Mouse (Mus musculus) mouse embryonic stem cell (cell line): ENCODE data around the gene Olfr456.
"Not testable (repeated sequence)": the region's sequence is repeated elsewhere in the genome, so short reads cannot be mapped to it uniquely, and the experiment has no call there.

ENCODE experiments used
- in situ Hi-C, 2 experiments: fragments of 300-500 bp; cut with MboI; formaldehyde crosslinking; loops; 1 replicate in 1 of 2; 3 replicates in 1 of 2; pipeline ENCODE4 v1.14.3; 2019 to 2020; ENCODE audit warnings: low sequenced_read_pairs in 2 of 2, low pct_unique_long_range_greater_than_20kb in 1 of 2, mixed read lengths in 1 of 2; ENCODE audit not compliant: unreplicated experiment in 1 of 2

The Olfr456 gene

DNA sequence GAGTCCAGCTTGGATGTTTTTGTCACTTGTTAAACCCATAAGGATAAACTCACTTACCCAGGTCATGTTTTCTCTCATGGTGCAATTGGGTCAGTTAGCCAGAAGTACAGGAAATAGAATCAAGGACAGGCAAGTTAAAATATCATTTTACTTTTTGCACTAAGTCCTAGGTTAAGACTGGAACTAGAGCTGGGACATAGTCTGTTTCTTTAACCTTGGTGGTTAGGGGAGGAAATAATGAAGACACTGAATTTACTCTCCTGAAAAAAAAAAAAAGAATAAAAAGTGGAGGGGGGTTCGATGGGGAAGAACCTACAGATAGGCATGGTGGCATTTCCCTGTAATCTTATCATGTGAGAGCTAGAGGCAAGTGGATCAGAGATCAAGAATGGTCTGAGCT lies at the start of gene Olfr456:
Gene Olfr456, minus strand, starts transcription at position 101 of the 400 bp plus-strand sequence.
- in situ Hi-C loops = no loop called here

DNA sequence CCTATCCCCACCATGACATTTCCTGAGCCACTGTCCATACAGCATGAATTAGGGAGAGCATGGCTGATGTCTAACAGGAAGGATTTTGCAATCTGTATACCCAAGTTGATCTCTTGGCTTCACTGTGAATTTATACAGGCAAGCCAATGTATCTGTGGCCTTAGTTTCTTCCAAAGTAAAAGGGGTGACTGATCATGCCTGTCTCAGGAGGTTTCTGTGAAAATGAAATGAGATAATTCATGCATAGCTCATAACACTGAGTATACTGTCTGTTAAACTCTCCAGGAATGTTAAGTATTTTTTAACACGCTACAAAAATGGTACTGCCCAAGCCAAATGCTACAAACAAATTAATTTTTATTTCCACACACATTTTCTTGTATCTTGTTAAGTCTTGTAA lies 26.4 kb upstream of the Olfr456 start:
- in situ Hi-C loops = no loop called here

DNA sequence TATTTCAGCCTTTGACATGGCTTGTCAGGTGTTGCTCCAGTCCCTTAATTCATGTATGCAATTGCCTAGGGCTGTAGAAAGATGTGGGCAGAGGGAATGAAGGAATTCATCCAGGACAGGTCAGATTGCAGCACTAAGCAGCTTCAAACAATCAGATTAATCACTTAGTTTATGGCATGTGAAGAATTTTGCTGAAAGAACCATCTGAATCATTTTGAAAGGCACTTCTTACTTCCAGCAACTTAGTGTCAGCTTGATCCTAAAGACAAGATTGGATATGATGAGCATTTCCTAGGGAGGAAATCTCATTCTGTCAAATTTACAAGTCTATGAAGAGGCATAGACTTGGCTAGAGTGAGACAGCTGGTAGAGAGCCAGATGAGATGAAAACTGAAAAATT lies 22.3 kb upstream of the Olfr456 start:
- in situ Hi-C loops = no loop called here

DNA sequence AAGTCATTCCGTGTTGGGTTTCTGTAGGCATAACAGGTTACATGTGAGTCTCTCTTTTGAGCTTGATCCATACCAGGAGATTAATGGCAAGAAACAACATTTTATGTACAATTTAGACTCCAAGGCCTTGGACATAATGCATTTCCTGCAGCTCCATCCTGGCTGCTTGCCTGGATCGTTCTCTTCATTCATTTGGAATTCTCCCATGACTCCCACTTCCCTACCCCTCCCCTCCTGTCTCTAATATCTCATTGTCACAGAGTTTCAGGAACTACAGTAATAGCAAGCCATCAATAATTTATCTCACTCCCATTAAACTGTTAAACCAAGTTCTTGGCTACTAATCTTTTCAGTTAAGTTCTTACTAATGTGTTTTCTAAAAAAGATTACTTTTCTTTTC lies 16.5 kb upstream of the Olfr456 start:
- in situ Hi-C loops = no loop called here

DNA sequence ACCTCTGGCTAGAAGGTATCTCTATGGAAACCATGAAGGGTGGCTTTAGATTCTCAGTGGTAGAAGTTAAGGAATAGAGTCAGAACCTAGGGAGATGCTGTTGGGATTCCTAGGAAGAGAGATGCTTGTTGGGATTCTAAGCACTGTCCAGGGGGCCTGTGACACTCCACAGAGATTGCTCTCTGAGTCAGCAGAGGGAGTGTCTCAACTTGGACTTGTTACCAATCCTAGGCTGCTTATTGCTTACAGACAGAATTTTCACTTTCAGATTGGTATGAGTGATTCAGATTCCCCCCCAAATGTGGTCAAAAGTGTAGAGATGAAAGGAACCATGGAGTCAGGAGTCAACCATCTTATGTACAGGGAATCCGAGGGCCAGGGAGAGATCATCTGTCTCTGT lies 2.7 kb upstream of the Olfr456 start:
- in situ Hi-C loops = no loop called here

DNA sequence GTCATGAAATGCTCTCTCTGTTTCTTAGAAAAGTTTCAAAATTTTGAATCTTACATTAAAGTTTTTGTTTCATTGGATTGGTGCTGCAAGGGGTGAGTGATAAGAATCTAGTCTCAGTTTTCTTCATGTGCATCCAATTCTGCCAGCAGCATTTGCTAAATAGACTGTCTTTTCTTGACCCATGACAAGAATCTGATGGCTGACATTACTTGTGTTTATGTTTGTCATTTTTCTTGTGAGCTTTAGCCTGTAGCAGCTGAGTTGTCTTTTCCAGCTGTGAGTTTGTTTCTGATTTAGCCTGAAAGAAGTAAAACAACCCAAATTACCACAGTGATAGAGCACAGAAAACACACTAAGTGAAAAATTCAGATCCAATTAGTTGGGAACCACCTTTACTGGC lies 2.4 kb downstream of the Olfr456 start:
- in situ Hi-C loops = no loop called here

DNA sequence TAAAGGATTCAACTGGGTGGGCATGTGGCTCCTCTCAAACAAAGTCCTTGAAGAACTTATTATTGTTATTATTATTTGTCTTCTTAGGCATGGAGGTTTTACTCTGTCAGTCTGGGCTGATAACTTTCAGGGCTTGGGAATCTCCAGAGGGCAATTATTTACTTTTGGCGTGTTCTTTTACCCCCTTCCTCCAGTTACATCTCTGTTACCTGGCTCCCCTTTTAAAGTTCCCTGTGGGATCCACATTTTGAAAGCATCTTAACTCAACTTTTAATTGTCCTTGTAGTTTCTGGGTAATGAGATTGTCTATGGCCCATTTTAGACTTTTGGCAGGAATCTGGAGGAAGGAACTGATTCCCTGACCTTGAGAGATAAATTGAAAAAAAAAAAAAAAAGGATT lies 10.8 kb downstream of the Olfr456 start, which contains the start of gene Olfr457:
Gene Olfr457, minus strand, starts transcription at position 101 of the 400 bp plus-strand sequence.
- in situ Hi-C loops = no loop called here

DNA sequence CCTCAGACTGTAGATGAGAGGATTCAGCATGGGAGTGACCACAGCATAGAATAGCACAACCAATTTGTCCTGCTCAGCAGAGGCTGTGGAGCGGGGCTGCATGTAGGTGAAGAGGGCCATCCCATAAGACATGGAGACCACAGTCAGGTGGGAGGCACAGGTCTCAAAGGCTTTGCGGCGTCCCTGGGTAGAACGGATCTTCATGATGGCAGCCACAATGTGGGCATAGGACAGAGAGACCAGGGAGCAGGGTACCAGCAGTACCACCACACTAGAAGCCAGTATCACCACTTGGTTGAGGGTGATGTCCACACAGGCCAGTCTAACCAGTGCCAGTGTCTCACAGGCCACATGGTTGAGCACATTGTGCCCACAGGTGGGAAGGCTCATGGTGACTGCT lies 15.7 kb downstream of the Olfr456 start:
- in situ Hi-C loops = not testable (repeated sequence)

DNA sequence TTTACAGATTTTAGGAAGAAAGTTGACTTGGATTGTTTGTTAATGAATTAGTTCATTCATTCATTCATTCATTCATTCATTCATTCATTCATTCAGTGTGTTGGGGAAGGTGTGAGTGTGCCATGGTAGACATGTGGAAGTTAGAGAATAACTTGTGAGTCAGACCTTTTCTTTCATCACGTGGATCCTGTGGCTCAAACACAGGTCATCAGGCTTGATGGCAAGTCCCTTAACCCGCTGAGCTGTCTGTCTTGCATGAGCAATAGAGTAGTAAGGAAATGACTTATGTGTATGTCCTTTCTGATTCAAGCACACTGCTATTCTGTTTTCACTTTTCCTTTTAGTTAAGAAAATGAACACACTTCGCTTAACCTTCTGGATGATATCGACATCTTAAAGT lies 16.5 kb downstream of the Olfr456 start:
- in situ Hi-C loops = no loop called here

DNA sequence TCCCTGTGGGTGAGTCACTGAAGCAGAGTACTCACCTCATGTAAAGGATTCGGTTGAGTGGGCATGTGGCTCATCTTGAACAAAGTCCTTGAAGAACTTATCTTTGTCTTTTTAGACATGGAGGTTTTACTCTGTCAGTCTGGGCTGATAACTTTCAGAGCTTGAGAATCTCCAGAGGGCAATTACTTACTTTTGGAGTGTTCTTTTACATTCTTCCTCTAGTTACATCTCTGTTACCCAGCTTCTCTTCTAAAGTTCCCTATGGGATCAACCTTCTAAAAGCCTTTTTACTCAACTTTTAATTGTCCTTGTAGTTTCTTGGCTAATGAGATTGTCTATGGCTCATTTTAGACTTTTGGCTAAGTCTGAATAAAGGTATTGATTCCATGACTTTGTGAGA lies 21.9 kb downstream of the Olfr456 start, which contains the start of gene Olfr458:
Gene Olfr458, minus strand, starts transcription at position 101 of the 400 bp plus-strand sequence.
- in situ Hi-C loops = no loop called here

DNA sequence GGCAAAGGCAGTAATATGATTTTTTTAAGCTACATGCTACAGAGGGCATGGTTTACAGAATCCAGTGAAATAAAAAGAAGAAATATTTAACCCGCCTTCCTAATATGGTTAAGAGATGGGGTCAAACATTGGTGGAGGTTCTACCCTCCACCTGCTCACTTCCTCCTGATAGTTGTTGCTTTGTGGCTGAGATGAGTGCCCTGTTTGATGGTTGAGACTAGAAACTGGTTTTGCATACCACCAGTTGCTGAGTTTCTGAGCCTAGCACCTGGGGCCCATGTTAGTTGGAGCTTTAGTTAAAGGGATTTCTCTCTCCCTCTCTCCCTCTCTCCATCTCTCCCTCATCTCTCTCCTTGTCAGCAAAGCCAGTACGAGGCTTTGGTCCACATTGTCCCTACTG lies 39.6 kb downstream of the Olfr456 start:
- in situ Hi-C loops = no loop called here

DNA sequence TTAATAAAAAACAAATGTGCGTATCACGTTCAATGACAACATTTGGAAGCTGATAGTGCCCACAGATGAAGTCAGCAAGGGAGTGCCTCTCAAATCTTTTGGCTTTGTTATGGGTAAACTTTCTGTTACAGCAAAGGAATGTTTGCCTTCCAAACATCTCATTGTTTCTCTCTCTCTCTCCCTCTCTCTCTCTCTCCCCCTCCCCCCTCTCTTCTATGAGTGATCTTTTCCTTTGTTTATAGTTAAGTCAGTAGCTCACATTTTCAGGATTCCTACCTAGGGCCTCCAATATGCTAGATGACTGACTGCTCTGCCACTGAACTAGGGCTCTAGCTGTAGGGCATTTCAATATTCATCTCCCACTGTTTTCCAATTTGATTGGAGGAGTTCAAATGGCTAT lies 42.5 kb downstream of the Olfr456 start:
- in situ Hi-C loops = no loop called here

DNA sequence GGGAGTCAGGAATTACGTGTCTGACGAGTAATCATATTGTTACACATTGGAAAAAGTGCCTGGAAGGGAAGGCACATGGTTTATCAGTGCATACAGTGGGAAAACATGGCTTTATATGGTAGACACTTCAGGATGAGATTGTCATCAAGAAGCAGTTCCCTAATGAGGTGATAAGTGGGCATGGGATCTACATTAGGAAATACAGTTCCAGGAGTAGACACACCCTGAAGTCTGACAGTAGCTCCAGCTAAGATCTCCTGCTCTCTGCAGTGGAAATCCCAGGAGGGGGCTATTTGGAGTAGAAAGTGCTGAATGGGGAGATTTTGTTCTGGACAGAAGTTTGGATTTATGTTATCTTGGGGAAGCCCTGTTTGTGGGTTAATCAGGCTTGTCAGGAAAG lies 45.6 kb downstream of the Olfr456 start:
- in situ Hi-C loops = no loop called here
